Mouse (Mus musculus): ENCODE data around the gene Camk2n1. TPM values are rescaled to one million over a fixed set of nuclear protein-coding genes. Genes with fewer than 3 reads are reported as not detected.

The Camk2n1 gene
- polyA plus RNA-seq, 2 experiments from 2014 or later: 0.38 to 0.80 TPM

DNA sequence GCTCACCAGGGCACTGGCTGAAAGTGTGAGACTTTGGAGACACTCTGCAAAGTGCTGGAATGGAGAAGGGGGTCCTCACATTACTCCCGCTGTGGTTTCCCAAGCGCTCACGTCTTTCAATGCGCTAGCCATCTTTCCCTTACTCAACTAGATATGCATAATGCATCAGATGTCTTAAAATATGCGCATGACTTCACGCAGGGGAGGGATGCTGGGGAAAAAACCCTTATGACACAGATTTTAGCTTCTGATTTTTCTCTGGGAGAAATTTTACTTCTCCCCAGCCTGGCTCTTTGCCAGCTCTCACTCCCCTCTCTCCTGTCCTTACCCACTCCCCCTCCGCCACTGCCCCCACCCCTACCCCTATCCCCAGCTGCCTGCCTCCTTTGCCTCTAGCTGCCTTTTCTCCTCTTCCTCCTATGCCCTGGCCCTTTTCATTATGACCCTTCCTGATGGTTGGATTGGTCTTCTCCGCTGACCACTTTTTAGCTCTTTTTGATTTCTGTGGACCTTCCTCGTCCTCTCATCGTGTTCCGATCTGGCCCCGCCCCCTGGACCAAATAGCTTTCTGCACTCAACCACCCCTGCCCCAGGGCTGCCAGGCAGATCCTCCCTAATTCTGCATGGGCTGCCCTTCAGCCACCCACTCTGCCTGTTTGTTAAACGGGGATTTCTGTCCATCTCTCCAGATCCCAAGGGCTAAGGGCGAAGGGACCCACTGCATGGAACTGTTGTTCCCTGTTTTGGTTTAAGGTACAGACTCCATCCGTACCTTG lies 6.1 kb upstream of the Camk2n1 start:
- ATAC-seq: no peak

DNA sequence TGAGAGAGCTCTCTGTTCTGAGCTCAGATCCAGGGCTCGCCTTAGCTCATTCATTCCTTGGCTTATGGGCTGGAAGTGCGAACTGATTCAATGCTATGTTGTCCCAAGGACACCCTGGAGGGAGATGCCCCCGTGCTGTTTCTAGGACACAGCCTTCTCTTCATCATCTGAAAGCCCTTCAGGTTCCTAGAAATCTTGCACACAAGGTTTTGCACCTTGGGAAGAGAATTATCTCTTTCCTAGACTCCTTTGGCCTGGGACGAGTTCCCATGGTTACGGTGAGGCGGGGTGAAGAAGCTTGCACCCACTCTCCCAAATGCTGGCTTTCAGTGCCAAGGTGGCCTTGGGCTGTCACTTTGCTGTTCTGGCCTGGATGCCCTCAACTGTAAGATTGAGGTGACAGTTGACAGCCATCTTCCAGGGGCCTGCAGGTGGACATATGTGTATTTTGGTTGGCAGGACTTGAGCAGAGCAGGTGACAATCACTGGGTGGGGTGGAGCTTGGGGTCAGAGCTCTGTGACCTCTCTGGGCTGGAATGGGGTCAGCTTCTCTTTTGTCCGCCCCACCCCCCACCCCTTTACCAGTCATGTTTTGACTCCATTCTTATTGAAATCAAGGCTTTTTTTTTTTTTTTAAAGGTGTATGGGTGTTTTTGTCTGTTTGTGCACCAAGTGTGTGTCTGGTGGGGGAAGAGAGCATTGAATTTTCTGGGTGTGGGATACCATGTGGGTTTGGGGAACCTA lies 5.1 kb upstream of the Camk2n1 start:
- ATAC-seq: no peak

DNA sequence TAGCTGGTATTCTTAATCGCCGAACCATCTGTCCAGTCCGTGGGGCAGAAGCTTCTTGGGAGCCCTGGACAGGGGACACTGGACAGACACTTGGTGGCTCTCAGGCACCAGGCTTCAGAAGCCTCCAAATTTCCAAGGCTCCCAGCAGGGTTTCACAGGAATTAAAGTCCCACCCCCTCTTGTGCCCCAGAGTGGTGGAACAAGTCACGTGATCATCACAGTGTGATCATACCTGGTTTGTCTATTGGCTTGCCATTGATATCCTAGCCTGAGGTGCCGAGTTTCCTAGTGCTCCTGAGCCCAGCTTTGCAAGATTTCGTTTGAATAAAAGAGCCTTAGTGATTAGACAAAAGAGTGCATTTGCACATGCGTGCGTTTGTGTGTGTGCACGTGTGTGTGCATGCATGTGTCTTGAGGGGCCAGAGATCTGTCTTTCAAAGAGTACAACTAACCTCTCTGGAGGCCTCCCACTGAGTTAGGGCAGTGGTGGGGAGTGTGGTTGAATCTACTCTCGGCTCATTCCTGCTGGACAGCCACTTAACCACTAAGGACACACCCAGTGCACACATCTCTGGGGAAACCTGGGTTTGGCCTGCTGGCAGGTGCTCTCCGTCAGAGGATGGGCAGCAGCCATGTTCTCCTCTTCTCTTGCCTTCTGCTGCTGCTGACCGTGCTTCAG lies 4.3 kb upstream of the Camk2n1 start:
- ATAC-seq: no peak

DNA sequence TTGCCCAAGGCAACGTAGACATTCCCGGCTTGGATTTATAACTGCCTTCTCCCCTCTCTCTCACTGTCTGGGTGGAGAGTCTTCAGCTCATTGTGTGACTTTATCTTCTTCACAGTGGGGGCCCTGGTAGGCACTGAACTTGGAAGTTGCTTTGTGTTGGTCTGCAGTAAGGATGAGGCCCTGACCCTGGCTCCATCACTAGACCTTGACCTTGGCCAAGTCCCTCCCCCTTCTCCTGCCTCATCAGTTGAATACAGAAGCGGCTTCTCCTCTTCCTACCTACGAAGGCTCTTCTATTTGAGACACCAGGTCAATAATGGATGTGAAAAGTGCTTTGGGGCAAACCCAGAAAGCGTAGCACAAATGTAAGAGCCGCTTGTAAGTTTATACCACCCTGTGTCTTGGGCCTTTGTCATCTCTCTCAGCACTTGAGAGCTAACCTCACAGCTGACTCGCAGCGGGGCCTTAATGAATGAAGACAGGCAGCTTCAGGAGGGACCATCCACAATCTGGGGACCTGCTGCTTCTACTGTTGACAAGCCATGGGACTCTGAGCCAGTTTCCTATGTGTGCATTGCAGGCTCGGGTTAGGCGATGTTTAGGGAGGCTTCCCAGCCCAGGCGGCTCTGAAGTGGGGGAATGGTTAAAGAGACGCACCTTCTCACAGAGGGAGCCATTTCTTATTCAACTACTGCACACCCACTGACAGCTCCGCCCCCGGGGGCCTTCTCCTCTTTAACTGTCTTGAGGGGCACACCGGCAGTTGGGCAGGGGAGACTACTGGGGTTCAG lies 1.6 kb upstream of the Camk2n1 start:
- no peak for ATAC-seq

DNA sequence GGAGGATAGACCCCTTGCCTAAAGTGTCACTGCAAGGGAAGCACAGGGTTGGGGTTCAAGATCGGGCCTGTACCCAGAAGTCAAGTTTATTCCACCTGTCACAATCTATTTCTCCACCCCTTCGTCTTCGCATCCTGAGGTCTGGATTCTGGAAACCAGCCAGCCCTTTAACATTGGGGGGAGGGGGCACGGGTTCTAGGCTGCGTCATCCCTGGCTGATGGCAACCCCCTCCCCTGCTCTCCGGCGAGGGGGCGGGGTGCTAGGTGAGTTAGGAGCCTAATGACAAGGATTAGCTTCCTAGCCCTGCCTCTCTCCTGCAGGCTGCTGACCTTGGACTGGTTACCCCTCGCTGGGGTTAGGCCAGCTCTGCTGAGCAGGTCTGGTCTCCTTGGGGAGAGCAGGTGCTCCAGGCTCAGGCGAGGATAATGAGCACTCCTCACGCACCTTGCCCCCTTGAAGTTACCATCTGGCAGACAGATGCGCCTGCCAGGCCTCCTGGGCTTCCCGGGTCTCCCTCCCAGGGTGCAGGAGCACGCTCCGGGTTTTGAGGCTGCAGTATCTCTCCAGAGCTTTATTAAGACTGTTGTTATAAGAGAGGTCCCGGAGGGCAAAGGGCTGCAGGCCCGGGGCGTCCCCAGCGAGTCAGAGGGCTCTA lies 889 bp upstream of the Camk2n1 start:
- ATAC-seq: no peak

DNA sequence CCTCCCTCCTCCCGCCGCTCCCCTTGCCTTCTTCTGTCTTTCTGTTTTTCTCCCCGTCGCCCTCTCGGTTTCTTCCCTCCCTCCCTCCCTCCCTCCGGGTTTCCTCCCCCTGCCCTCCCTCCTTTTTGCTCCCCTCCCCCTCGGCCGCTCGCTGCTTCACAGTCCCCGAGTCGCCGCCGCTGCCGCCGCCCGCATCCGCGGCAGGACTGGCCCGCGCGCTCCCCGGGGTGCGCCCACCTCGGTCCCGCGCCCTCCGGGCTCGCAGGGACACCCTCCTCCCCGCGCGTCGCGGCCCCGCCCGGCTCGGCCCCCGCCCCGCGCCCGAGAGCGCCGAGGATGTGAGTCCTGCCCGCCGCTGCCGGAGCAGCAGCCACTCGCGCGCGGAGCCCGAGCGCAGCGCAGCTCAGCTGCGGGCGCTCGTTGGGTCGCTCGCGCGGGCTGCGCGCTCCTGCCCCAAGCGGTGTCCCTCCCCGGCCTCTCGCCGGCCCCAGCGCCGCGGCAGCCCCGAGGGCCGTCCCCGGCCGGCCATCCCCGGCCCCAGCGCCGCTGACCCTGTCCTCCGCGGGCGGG lies 542 bp downstream of the Camk2n1 start:
- peak; percentile 12 for ATAC-seq

DNA sequence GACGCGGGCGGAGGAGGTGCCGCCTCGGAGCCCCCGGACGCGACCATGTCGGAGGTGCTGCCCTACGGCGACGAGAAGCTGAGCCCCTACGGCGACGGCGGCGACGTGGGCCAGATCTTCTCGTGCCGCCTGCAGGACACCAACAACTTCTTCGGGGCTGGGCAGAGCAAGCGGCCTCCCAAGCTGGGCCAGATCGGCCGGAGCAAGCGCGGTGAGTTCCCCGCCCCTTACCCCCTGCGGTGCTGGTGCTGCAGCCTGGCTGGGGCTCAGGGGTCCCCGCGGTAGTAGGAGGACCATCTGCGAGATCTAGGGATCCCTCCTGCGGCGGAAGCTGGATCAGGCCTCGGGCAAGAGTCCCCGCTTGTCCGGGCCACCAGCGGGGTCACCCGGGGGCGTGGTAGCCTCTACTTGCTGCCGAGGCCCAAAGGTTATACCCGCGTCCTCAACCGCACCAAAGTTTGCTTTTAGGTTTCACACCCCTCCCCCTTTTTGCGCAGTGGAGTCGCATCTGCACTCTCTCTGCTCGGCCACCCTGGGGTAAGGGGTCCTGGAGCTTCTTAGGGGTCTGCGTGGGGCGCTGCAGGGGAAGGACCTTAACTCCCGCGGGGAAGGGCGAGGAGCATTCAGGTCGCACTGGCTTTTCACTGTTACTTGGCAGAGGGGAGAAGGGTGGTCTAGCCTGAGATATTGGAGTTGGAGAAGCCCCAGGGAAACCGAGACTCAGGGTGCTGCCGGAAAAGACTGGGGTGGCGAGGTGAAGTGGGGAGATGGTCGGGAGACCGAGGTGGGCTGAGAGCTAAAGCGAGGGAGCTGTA lies 1.2 kb downstream of the Camk2n1 start:
- no peak for ATAC-seq

DNA sequence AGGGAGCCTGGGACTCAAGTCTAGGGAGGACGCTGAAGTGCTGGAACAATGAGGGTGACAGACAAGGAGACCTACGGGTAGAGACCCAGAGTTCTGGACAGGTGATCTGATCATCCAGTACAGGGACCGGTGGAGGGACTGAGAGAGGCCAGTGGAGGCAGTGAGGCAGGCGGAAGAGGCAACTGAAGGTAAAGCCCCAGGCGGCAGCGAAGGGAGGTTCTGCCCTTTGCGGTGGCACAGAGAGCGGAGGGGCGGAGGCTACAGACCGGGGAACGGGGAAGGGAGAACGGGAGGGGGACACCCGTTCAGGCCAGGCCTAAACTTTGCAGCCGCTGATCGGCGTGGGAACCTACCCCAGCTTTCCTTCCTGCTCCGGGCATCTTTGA lies 1.8 kb downstream of the Camk2n1 start:
- ATAC-seq: peak; percentile 58

DNA sequence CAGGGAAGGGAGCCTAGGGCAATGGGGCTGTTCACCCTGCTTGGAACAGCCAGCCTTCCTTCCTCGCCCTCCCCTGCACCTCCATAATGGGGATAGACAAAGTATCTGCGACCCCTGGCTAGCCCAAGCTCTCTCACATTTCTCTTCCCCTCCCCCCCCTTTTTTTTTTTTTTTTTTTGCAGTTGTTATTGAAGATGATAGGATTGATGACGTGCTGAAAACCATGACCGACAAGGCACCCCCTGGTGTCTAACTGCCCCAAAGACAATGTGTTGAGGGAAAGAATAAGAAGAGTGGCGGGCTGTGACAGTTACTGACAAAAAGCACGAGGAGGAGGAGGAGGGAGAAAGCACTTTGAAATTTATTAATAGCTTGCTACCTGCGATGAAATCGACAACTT lies 2.4 kb downstream of the Camk2n1 start:
- ATAC-seq: peak; percentile 21

DNA sequence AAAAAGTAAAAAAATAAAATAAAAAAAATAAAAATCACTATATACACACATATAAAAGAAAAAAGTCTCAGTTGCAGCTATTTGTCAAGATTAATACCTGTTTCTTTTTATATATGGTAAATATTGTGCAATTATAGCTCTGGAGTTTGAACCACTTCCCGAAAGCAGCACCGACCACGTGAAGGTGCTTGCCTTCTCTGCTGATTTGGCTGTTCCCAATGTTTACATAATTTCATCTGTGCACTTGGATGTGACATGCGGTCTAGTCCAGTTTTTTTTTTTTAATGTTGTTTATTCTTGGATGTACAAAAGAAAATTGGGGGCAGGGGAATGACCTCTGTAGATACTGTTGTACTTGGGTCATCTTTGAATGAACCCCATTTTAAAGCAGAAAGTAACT lies 3.0 kb downstream of the Camk2n1 start:
- ATAC-seq: no peak

DNA sequence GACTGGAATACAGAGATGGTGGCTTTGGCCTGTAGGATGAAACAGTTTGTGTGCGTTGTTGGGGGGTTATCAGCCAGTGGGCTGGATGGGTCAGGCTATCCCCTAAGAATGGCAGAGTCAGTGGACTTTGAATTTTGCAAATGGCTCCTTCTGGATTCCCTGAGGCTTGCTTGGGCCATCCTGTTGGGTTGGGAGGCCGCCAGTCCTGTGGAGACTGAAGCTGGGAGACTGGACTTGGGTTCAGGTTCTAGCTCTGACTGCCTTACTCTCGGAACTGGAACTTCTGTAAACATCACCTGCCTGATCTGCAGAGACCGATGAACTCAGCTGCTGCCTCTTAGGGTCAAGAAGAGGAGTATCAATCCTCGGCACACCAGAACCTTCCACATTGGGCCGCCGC lies 4.1 kb downstream of the Camk2n1 start:
- ATAC-seq: no peak

DNA sequence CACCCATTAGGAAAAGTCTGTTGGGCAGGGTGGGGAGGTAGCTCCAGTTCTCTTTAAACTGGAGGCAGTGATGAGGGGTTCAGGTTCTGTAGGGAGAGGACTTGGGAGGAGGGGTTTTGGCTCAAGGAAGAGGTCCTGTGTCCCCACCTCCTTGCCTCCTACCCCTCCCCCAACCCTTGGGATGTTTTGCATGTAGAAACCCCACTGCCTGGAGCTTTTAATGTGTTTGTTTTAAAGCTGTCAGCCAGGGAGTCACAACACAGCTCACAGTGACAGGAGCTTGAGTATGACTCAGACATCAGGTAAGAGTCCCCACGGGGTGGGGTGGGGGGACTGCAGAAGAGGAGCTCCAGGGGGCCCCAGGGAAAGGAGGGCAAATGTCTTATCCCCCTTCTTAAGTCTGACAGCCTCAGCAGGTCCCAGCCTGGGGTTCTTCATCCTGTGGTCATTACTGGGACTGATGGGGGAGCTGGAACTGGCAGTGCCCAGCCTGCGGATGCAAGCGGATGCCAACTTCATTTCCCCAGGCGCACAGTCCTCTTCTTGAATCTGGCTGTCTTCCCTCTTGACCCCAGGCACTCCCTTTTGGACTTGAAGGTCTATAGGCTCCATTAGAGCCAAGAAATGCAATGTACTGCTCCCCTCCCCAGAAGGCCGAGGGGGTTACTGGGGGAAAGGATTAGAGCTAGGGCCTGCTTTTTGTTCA lies 4.8 kb downstream of the Camk2n1 start:
- ATAC-seq: no peak

DNA sequence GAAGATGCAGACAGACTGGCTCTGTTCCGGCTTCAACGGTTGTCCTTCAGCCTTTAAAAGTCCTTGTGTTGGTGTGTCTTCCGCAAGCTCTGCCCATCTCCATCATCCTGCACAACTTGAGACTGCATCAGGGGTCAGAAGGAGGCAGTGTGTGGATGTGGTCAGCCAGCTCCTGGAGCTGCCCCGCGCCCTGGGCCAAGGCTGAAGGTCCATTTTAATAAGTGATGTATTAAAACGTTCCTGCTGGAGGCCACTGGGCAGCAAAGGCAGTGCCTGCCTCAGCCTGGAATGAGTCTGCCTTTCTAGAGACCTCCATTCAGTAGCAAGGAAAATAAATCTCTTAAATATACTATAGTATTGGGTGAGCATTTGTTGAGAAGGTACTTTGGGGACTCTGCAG lies 5.7 kb downstream of the Camk2n1 start:
- ATAC-seq: no peak

DNA sequence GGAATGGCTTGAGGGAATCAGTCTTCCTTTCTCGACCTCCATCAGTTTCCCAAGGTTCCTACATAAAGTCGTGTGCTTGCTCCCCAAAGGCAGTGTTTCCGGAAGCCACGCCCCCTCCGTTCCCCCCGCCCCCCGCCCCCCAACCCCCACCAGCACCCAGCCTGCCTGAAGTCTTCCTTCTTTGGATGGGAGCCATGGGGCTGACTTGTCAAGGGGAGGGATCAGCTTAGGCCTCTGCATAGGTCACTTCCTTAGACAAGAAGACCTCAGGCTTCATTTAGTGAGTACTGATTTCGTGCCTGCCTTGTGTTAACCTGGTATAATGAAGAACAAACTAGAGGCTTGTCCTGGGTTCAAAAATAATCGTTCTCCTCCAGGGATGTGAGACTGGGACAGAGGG lies 6.8 kb downstream of the Camk2n1 start:
- ATAC-seq: no peak

DNA sequence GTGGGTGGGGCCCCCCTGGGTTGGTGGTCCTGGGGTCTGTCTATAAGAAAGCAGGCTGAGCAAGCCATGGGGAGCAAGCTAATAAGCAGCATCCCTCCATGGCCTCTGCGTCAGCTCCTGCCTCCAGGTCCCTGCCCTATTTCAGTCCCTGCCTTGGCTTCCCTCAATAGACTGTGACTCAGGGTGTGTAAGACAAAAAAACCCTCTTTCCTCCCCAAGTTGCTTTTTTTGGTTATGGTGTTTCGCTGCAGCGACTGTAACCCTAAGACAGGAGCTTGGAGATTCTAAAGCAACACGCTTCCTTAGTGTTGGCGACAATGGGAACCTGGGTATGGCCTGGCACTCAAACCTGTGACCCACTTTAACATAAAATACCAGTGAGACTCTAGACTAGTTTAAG lies 7.4 kb downstream of the Camk2n1 start:
- ATAC-seq: no peak

DNA sequence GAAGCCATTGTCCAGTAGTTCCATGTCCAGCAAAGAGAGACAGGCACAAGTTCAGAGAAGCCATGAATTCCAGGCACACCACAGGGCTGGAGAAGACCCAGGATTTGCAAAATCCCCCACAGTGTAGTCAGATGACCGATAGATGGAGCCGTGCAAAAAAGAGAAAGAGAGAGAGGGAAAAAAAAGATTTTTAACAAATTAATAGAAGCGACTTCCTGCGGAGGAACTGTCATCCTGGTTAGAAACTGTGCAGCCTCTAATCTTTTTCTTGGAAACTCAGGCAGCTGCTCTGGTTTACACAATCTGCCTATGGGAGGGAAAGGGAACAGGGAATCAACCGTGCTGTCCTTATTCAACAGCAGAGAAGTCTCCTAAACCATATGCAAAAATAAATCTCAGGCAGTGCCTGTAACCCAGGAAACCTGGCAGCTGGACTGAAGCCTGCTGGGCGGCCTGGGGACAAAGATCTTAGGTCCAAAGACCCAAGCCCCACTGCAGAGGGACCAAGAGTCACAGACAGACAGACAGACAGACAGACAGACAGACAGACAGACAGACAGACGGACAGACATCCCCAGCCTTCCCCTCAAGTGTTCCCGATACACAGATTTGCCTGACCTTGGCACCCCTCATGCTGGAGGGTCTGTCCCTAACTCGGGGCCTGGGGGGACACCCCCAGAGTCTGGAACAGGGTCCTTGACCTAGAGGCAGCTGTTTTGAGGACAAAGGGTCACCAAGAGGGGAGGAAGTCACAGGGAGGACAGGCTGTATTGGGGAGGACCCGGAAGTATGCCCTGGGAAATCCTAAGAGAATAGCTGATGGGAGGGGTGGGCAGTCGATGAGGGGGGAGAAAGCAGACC lies 9.1 kb downstream of the Camk2n1 start:
- ATAC-seq: no peak

DNA sequence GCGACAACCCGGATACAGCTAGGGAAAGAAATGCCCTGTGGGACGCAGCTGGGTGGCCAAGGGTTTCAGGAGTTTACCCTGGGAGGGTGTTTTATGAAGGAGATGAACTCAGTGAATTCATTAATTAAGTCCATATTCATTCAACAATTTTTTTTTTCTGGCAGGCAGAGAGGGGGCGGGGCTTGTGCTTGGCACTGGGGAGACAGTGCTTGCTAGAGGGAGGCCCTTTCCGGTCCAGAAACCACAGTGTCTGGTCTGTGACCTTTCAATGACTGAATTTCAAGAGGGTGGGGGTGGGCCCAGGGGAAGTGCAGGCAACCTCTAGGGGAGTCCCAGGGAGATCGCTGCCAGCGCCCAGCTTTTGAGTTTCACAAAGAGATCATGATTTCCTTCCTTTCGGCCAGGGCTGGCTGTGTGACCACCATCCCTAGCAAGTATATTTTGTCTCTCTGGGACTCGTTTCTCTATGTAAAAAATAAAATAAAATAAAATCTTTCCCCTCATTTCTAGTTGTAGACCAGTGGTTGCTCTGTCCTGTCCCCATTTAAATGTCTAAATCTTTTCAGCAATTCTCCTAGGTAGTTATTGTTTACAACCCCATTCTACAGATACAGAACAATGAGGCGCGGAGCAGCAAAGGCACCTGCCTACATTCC lies 9.8 kb downstream of the Camk2n1 start:
- ATAC-seq: peak; percentile 94

DNA sequence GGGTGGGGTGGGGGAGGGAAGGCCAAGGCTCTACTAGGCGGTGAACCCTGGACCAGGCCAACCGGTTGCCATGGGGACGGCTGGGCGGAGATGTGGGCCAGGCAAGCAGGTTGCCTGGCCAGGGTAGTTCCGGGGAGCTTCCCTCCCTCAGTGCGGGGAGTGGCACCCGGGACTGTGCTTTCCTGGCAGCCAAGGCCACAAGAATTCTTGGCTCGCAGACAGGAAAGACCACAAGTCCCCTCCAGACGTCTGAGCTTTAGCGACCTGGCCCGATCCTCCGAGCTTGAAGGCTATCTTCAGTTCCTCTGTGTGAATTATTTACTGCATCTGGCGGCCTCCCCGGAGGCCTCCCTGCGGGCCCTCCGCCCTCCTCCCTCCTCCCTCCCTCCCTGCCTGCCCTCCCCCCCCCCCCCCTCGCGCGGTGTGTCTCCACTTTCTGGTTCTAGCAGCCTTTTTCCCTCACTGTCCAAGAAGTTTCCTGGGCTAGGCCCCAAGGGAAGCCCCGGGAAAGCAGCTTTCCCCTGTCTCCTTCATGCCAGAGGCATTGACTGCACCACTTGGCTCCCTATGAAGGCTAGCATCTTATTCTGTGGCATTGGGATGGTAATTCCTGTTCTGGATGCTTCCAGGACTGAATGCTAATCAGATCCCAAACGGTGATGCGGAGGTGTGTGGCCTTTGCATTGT lies 10.7 kb downstream of the Camk2n1 start:
- no peak for ATAC-seq

Measured in activated CD4-positive, CD25-positive, alpha-beta regulatory T cell, adult 4 months (primary cell).